Mouse (Mus musculus): ENCODE results near the gene Hectd3. TPM values are rescaled to one million over a fixed set of nuclear protein-coding genes. Genes with fewer than 3 reads are reported as not detected.

The Hectd3 gene
- polyA plus RNA-seq, 1 experiment from 2014 or later, result 21.5 TPM

Other genes starting within 250 kb of the Hectd3 start
- 29.2 and 29.9 TPM in 2 replicates for gene Toe1, start 187.7 kb upstream of the Hectd3 start, polyA plus RNA-seq (2015; fragmentation: Nextera tagmentation; extraction: Ambion mirVana)
- 8.9 and 9.0 TPM in 2 replicates for gene Mutyh, start 187.6 kb upstream of the Hectd3 start, polyA plus RNA-seq (2015; fragmentation: Nextera tagmentation; extraction: Ambion mirVana)
- gene Hpdl, start 173.6 kb upstream of the Hectd3 start, polyA plus RNA-seq (2015; fragmentation: Nextera tagmentation; extraction: Ambion mirVana), result 0.88 and 1.2 TPM in 2 replicates
- gene Zswim5, start 117.9 kb upstream of the Hectd3 start, polyA plus RNA-seq (2015; fragmentation: Nextera tagmentation; extraction: Ambion mirVana), result 8.5 and 8.9 TPM in 2 replicates
- 69.7 and 70.2 TPM in 2 replicates for gene Urod, start 904 bp upstream of the Hectd3 start, polyA plus RNA-seq (2015; fragmentation: Nextera tagmentation; extraction: Ambion mirVana)
- gene Eif2b3, start 24.1 kb downstream of the Hectd3 start, polyA plus RNA-seq (2015; fragmentation: Nextera tagmentation; extraction: Ambion mirVana), result 46.3 and 47.4 TPM in 2 replicates
- 6.8 and 7.9 TPM in 2 replicates for gene Ptch2, start 100.8 kb downstream of the Hectd3 start, polyA plus RNA-seq (2015; fragmentation: Nextera tagmentation; extraction: Ambion mirVana)
- gene Btbd19, start 130.4 kb downstream of the Hectd3 start, polyA plus RNA-seq (2015; fragmentation: Nextera tagmentation; extraction: Ambion mirVana), result 3.9 and 4.2 TPM in 2 replicates
- 0.86 TPM in 1 of 2 replicates, not detected in the other for gene Tctex1d4, start 131.5 kb downstream of the Hectd3 start, polyA plus RNA-seq (2015; fragmentation: Nextera tagmentation; extraction: Ambion mirVana)
- gene Plk3, start 138.6 kb downstream of the Hectd3 start, polyA plus RNA-seq (2015; fragmentation: Nextera tagmentation; extraction: Ambion mirVana), result 16.2 and 16.6 TPM in 2 replicates
- 576 and 608 TPM in 2 replicates for gene Rps8, start 160.9 kb downstream of the Hectd3 start, polyA plus RNA-seq (2015; fragmentation: Nextera tagmentation; extraction: Ambion mirVana)
- 14.6 and 16.5 TPM in 2 replicates for gene Kif2c, start 187.3 kb downstream of the Hectd3 start, polyA plus RNA-seq (2015; fragmentation: Nextera tagmentation; extraction: Ambion mirVana)

Measured in hindbrain, embryonic 13.5 days (tissue).